Mouse (Mus musculus) bone marrow, adult 2 months (tissue): ENCODE data around the gene Banp.

ENCODE experiments used
- CTCF ChIP-seq: fragments of 200-500 bp; IDR thresholded peaks from 2 replicates; pipeline ENCODE4 v1.5.1; 2011; ENCODE audit warnings: low read length, control low read depth; ENCODE audit not compliant: control insufficient read depth, insufficient read depth
- POLR2A ChIP-seq: fragments of 200-500 bp; IDR thresholded peaks from 2 replicates; pipeline ENCODE4 v1.6.1; 2011; ENCODE audit warnings: low read depth, mild to moderate bottlenecking, control low read depth, low read length, borderline replicate concordance; ENCODE audit not compliant: control insufficient read depth

GRCm38 (mm10) chr8:122073964-122074363, 124.4 kb downstream of the Banp start:
- TF ChIP-seq POLR2A (no peak), CTCF (no peak)
